Mouse (Mus musculus) lung, postnatal 4 days (tissue): ENCODE measurements around the gene Ccdc190.

Experiments used
- DNase-seq, 2 experiments: peaks; one replicate each; pipeline ENCODE4 v3.0.0; 2021

The Ccdc190 gene

GRCm38 (mm10) chr1:169928454-169928971, at the start of gene Ccdc190:
Ccdc190 (plus strand) TSS chr1:169928648.
- peak in 1 of 2 experiments; percentile 39 for DNase-seq

- no peak for DNase-seq
These were observed 49.4 kb upstream of the Ccdc190 start for GRCm38 (mm10) chr1:169879060-169879459.

- DNase-seq = no peak
These were observed 48.3 kb upstream of the Ccdc190 start for GRCm38 (mm10) chr1:169880181-169880580.

GRCm38 (mm10) chr1:169883081-169883565, 45.3 kb upstream of the Ccdc190 start:
- no peak for DNase-seq

- no peak for DNase-seq
These were observed 39.2 kb upstream of the Ccdc190 start for GRCm38 (mm10) chr1:169889250-169889649.

GRCm38 (mm10) chr1:169893976-169894375, 34.5 kb upstream of the Ccdc190 start:
- DNase-seq = no peak

GRCm38 (mm10) chr1:169895686-169896085, 32.8 kb upstream of the Ccdc190 start:
- DNase-seq = no peak

GRCm38 (mm10) chr1:169897916-169898315, 30.5 kb upstream of the Ccdc190 start:
- no peak for DNase-seq

GRCm38 (mm10) chr1:169898607-169899006, 29.8 kb upstream of the Ccdc190 start:
- no peak for DNase-seq

- DNase-seq = no peak
These were observed 27.6 kb upstream of the Ccdc190 start for GRCm38 (mm10) chr1:169900771-169901336.

- peak in 1 of 2 experiments; percentile 29 for DNase-seq
These were observed 19.3 kb upstream of the Ccdc190 start for GRCm38 (mm10) chr1:169909163-169909562.

- no peak for DNase-seq
These were observed 18.8 kb upstream of the Ccdc190 start for GRCm38 (mm10) chr1:169909659-169910058.

- DNase-seq = no peak
These were observed 17.7 kb upstream of the Ccdc190 start for GRCm38 (mm10) chr1:169910751-169911150.

- no peak for DNase-seq
These were observed 16.9 kb upstream of the Ccdc190 start for GRCm38 (mm10) chr1:169911526-169911925.

GRCm38 (mm10) chr1:169916659-169917058, 11.8 kb upstream of the Ccdc190 start:
- DNase-seq = peak; percentile 22 to 60

- DNase-seq = no peak
These were observed 11.2 kb upstream of the Ccdc190 start for GRCm38 (mm10) chr1:169917115-169917796.

- DNase-seq = peak; percentile 62 to 69
These were observed 10.4 kb upstream of the Ccdc190 start for GRCm38 (mm10) chr1:169917998-169918397.

GRCm38 (mm10) chr1:169919211-169919610, 9.2 kb upstream of the Ccdc190 start:
- peak; percentile 63 to 83 for DNase-seq

GRCm38 (mm10) chr1:169921710-169922211, 6.7 kb upstream of the Ccdc190 start:
- peak in 1 of 2 experiments; percentile 49 for DNase-seq

- DNase-seq = no peak
These were observed 3.9 kb upstream of the Ccdc190 start for GRCm38 (mm10) chr1:169924567-169924966.

GRCm38 (mm10) chr1:169927753-169928369, 587 bp upstream of the Ccdc190 start:
- no peak for DNase-seq

GRCm38 (mm10) chr1:169931698-169932097, 3.2 kb downstream of the Ccdc190 start:
- no peak for DNase-seq

GRCm38 (mm10) chr1:169932122-169932746, 3.8 kb downstream of the Ccdc190 start:
- DNase-seq = no peak
